Mouse (Mus musculus): ENCODE results near the gene Spag6l. TPM values are rescaled to one million over a fixed set of nuclear protein-coding genes. Genes with fewer than 3 reads are reported as not detected.
"Not testable (repeated sequence)": the region's sequence is repeated elsewhere in the genome, so short reads cannot be mapped to it uniquely, and the experiment has no call there.

Spag6l gene
- polyA plus RNA-seq, 1 experiment from 2014 or later = 10.8 TPM

GRCm38 (mm10) chr16:16856731-16857476, 27.6 kb upstream of the Spag6l start:
- H3K4me1 ChIP-seq (ENCODE audit: control insufficient read depth, insufficient read depth, low read length) = no peaks in the 10 kb centered on the region
- ATAC-seq (no peak), DNase-seq (ENCODE audit: low spot score) (no peak)
- 78% methylated on average over 13 of the region's 13 CpGs for WGBS
- H3K4me2 ChIP-seq (ENCODE audit: low read length) = no peak overlapping the region
- H3K9ac ChIP-seq (ENCODE audit: low read length) = no peak overlapping the region
- H3K27ac ChIP-seq (ENCODE audit: low read depth, low read length) = no peak overlapping the region
- H3K9me3 ChIP-seq (replicated peaks; ENCODE audit: control insufficient read depth, low read length) = no peaks in the 10 kb centered on the region
- H3K36me3 ChIP-seq (ENCODE audit: control insufficient read depth, insufficient read depth, low read length) = no peaks in the 10 kb centered on the region
- no peaks in the 10 kb centered on the region for H3K27me3 ChIP-seq (replicated peaks; ENCODE audit: control insufficient read depth, insufficient read depth, low read length)
- no peak overlapping the region for H3K4me3 ChIP-seq (ENCODE audit: low read depth, low read length)

GRCm38 (mm10) chr16:16856054-16856453, 26.8 kb upstream of the Spag6l start:
- not testable (repeated sequence) for H3K27me3 ChIP-seq (replicated peaks; ENCODE audit: control insufficient read depth, insufficient read depth, low read length); H3K4me3 ChIP-seq (ENCODE audit: low read depth, low read length); H3K4me1 ChIP-seq (ENCODE audit: control insufficient read depth, insufficient read depth, low read length); H3K9ac ChIP-seq (ENCODE audit: low read length); H3K36me3 ChIP-seq (ENCODE audit: control insufficient read depth, insufficient read depth, low read length); DNase-seq (ENCODE audit: low spot score); H3K9me3 ChIP-seq (replicated peaks; ENCODE audit: control insufficient read depth, low read length); ATAC-seq; H3K27ac ChIP-seq (ENCODE audit: low read depth, low read length); H3K4me2 ChIP-seq (ENCODE audit: low read length)
- WGBS = 86% methylated on average over 9 of the region's 9 CpGs

- no peak for ATAC-seq
- WGBS = 90% methylated on average over 1 of the region's 1 CpGs
- Histone ChIP-seq H3K9ac (ENCODE audit: low read length) (no peak overlapping the region), H3K27ac (ENCODE audit: low read depth, low read length) (no peak overlapping the region), H3K4me2 (ENCODE audit: low read length) (no peak overlapping the region), H3K9me3 (replicated peaks; ENCODE audit: control insufficient read depth, low read length) (no peaks in the 10 kb centered on the region), H3K27me3 (replicated peaks; ENCODE audit: control insufficient read depth, insufficient read depth, low read length) (no peaks in the 10 kb centered on the region), H3K4me3 (ENCODE audit: low read depth, low read length) (no peak overlapping the region), H3K36me3 (ENCODE audit: control insufficient read depth, insufficient read depth, low read length) (no peaks in the 10 kb centered on the region), H3K4me1 (ENCODE audit: control insufficient read depth, insufficient read depth, low read length) (no peaks in the 10 kb centered on the region)
- DNase-seq (ENCODE audit: low spot score) = no peak
These were observed 26.3 kb upstream of the Spag6l start for GRCm38 (mm10) chr16:16855541-16855940.

GRCm38 (mm10) chr16:16854836-16855235, 25.6 kb upstream of the Spag6l start:
- no peak overlapping the region for H3K4me2 ChIP-seq (ENCODE audit: low read length)
- H3K4me3 ChIP-seq (ENCODE audit: low read depth, low read length) = no peak overlapping the region
- no peaks in the 10 kb centered on the region for H3K36me3 ChIP-seq (ENCODE audit: control insufficient read depth, insufficient read depth, low read length)
- H3K27me3 ChIP-seq (replicated peaks; ENCODE audit: control insufficient read depth, insufficient read depth, low read length) = no peaks in the 10 kb centered on the region
- H3K27ac ChIP-seq (ENCODE audit: low read depth, low read length) = no peak overlapping the region
- no peaks in the 10 kb centered on the region for H3K4me1 ChIP-seq (ENCODE audit: control insufficient read depth, insufficient read depth, low read length)
- WGBS = 36% methylated on average over 6 of the region's 6 CpGs
- H3K9me3 ChIP-seq (replicated peaks; ENCODE audit: control insufficient read depth, low read length) = no peaks in the 10 kb centered on the region
- H3K9ac ChIP-seq (ENCODE audit: low read length) = no peak overlapping the region
- no peak for DNase-seq (ENCODE audit: low spot score)
- ATAC-seq = no peak

- H3K4me2 ChIP-seq (ENCODE audit: low read length) = no peak overlapping the region
- WGBS = 88% methylated on average over 3 of the region's 3 CpGs
- no peaks in the 10 kb centered on the region for H3K27me3 ChIP-seq (replicated peaks; ENCODE audit: control insufficient read depth, insufficient read depth, low read length)
- no peak for ATAC-seq
- H3K9me3 ChIP-seq (replicated peaks; ENCODE audit: control insufficient read depth, low read length) = no peaks in the 10 kb centered on the region
- no peak overlapping the region for H3K27ac ChIP-seq (ENCODE audit: low read depth, low read length)
- no peak overlapping the region for H3K9ac ChIP-seq (ENCODE audit: low read length)
- no peaks in the 10 kb centered on the region for H3K4me1 ChIP-seq (ENCODE audit: control insufficient read depth, insufficient read depth, low read length)
- DNase-seq (ENCODE audit: low spot score) = no peak
- H3K36me3 ChIP-seq (ENCODE audit: control insufficient read depth, insufficient read depth, low read length) = no peaks in the 10 kb centered on the region
- H3K4me3 ChIP-seq (ENCODE audit: low read depth, low read length) = no peak overlapping the region
These were observed 23.2 kb upstream of the Spag6l start for GRCm38 (mm10) chr16:16852411-16852810.

- no peak overlapping the region for H3K4me3 ChIP-seq (ENCODE audit: low read depth, low read length)
- H3K36me3 ChIP-seq (ENCODE audit: control insufficient read depth, insufficient read depth, low read length) = no peaks in the 10 kb centered on the region
- H3K9me3 ChIP-seq (replicated peaks; ENCODE audit: control insufficient read depth, low read length) = no peaks in the 10 kb centered on the region
- no peaks in the 10 kb centered on the region for H3K27me3 ChIP-seq (replicated peaks; ENCODE audit: control insufficient read depth, insufficient read depth, low read length)
- ATAC-seq (no peak), DNase-seq (ENCODE audit: low spot score) (no peak)
- no peak overlapping the region for H3K4me2 ChIP-seq (ENCODE audit: low read length)
- no peak overlapping the region for H3K9ac ChIP-seq (ENCODE audit: low read length)
- H3K4me1 ChIP-seq (ENCODE audit: control insufficient read depth, insufficient read depth, low read length) = no peaks in the 10 kb centered on the region
- no peak overlapping the region for H3K27ac ChIP-seq (ENCODE audit: low read depth, low read length)
These were observed 19.9 kb upstream of the Spag6l start for GRCm38 (mm10) chr16:16849196-16849595.

GRCm38 (mm10) chr16:16829671-16830070, 415 bp upstream of the Spag6l start:
- 91% methylated on average over 3 of the region's 3 CpGs for WGBS
- H3K27ac ChIP-seq (ENCODE audit: low read depth, low read length) = no peak overlapping the region
- peak overlapping the region; percentile 50 for H3K4me3 ChIP-seq (ENCODE audit: low read depth, low read length)
- H3K4me1 ChIP-seq (ENCODE audit: control insufficient read depth, insufficient read depth, low read length) = no peaks in the 10 kb centered on the region
- H3K9ac ChIP-seq (ENCODE audit: low read length) = no peak overlapping the region
- no peaks in the 10 kb centered on the region for H3K27me3 ChIP-seq (replicated peaks; ENCODE audit: control insufficient read depth, insufficient read depth, low read length)
- ATAC-seq (peak; percentile 27; the same call in 1 of the 2 replicates), DNase-seq (ENCODE audit: low spot score) (no peak)
- H3K4me2 ChIP-seq (ENCODE audit: low read length) = peak overlapping the region; percentile 83; the same call in 1 of the 2 replicates
- no peaks in the 10 kb centered on the region for H3K9me3 ChIP-seq (replicated peaks; ENCODE audit: control insufficient read depth, low read length)
- H3K36me3 ChIP-seq (ENCODE audit: control insufficient read depth, insufficient read depth, low read length) = no peaks in the 10 kb centered on the region

GRCm38 (mm10) chr16:16826223-16826622, 3.0 kb downstream of the Spag6l start:
- DNase-seq (ENCODE audit: low spot score) (no peak), ATAC-seq (no peak)
- H3K4me3 ChIP-seq (ENCODE audit: low read depth, low read length) = no peak overlapping the region
- no peak overlapping the region for H3K9ac ChIP-seq (ENCODE audit: low read length)
- no peaks in the 10 kb centered on the region for H3K4me1 ChIP-seq (ENCODE audit: control insufficient read depth, insufficient read depth, low read length)
- H3K4me2 ChIP-seq (ENCODE audit: low read length) = no peak overlapping the region
- H3K9me3 ChIP-seq (replicated peaks; ENCODE audit: control insufficient read depth, low read length) = no peaks in the 10 kb centered on the region
- no peak overlapping the region for H3K27ac ChIP-seq (ENCODE audit: low read depth, low read length)
- H3K36me3 ChIP-seq (ENCODE audit: control insufficient read depth, insufficient read depth, low read length) = no peaks in the 10 kb centered on the region
- H3K27me3 ChIP-seq (replicated peaks; ENCODE audit: control insufficient read depth, insufficient read depth, low read length) = no peaks in the 10 kb centered on the region
- 80% methylated on average over 2 of the region's 2 CpGs for WGBS

GRCm38 (mm10) chr16:16825476-16825875, 3.8 kb downstream of the Spag6l start:
- Histone ChIP-seq H3K9me3 (replicated peaks; ENCODE audit: control insufficient read depth, low read length) (no peaks in the 10 kb centered on the region), H3K4me3 (ENCODE audit: low read depth, low read length) (no peak overlapping the region), H3K27ac (ENCODE audit: low read depth, low read length) (no peak overlapping the region)

More at GRCm38 (mm10) chr16:16825476-16825875, 3.8 kb downstream of the Spag6l start:
- H3K36me3 ChIP-seq (ENCODE audit: control insufficient read depth, insufficient read depth, low read length) = no peaks in the 10 kb centered on the region
- H3K27me3 ChIP-seq (replicated peaks; ENCODE audit: control insufficient read depth, insufficient read depth, low read length) = no peaks in the 10 kb centered on the region
- DNase-seq (ENCODE audit: low spot score) (no peak), ATAC-seq (no peak)
- no peaks in the 10 kb centered on the region for H3K4me1 ChIP-seq (ENCODE audit: control insufficient read depth, insufficient read depth, low read length)
- H3K9ac ChIP-seq (ENCODE audit: low read length) = no peak overlapping the region
- WGBS = 23% methylated on average over 5 of the region's 5 CpGs
- no peak overlapping the region for H3K4me2 ChIP-seq (ENCODE audit: low read length)
